Mouse (Mus musculus) MEL (cell line): ENCODE data around the gene Rab13.

ENCODE experiments used
- CTCF ChIP-seq, 3 experiments: IDR thresholded peaks in 2 of 3; conservative IDR thresholded peaks in 1 of 3; 2 replicates each; pipeline ENCODE4 v1.5.1; 2011 to 2012; ENCODE audit warnings: low read length in 3 of 3, low read depth in 2 of 3, mild to moderate bottlenecking in 2 of 3, improper control_type of control experiment in 1 of 3, inconsistent platforms in 1 of 3, mixed read lengths in 1 of 3, moderate library complexity in 1 of 3; ENCODE audit not compliant: control insufficient read depth in 1 of 3, insufficient read depth in 1 of 3, poor library complexity in 1 of 3, severe bottlenecking in 1 of 3
- EP300 ChIP-seq, 2 experiments: IDR thresholded peaks; 2 replicates each; pipeline ENCODE4 v1.6.1; 2011; ENCODE audit warnings: improper control_type of control experiment in 2 of 2, low read length in 2 of 2, low read depth in 1 of 2, mild to moderate bottlenecking in 1 of 2
- GATA1 ChIP-seq: IDR thresholded peaks from 2 replicates; pipeline ENCODE4 v1.6.1; 2011; ENCODE audit warnings: low read depth, low read length, improper control_type of control experiment
- HCFC1 ChIP-seq: IDR thresholded peaks from 2 replicates; pipeline ENCODE4 v1.6.1; 2012; ENCODE audit warnings: low read depth, mild to moderate bottlenecking, inconsistent platforms, low read length, improper control_type of control experiment, moderate library complexity
- MYB ChIP-seq: IDR thresholded peaks from 2 replicates; pipeline ENCODE4 v1.6.1; 2011; ENCODE audit warnings: mild to moderate bottlenecking, low read depth, low read length, improper control_type of control experiment
- POLR2A ChIP-seq, 2 experiments: IDR thresholded peaks; 2 replicates each; pipeline ENCODE4 v1.6.1; 2011 to 2012; ENCODE audit warnings: low read length in 2 of 2, mild to moderate bottlenecking in 2 of 2, control low read depth in 1 of 2, improper control_type of control experiment in 1 of 2, low read depth in 1 of 2, moderate library complexity in 1 of 2; ENCODE audit not compliant: control insufficient read depth in 1 of 2, insufficient read depth in 1 of 2, poor library complexity in 1 of 2
- RCOR1 ChIP-seq: IDR thresholded peaks from 2 replicates; pipeline ENCODE4 v1.6.1; 2012; ENCODE audit warnings: low read depth, mild to moderate bottlenecking, inconsistent platforms, low read length, improper control_type of control experiment
- SMC3 ChIP-seq: IDR thresholded peaks from 2 replicates; pipeline ENCODE4 v1.6.1; 2011; ENCODE audit warnings: low read depth, low read length, improper control_type of control experiment
- TCF12 ChIP-seq: IDR thresholded peaks from 2 replicates; pipeline ENCODE4 v1.6.1; 2014; ENCODE audit warnings: low read depth, mild to moderate bottlenecking, inconsistent platforms, low read length, improper control_type of control experiment, moderate library complexity
- USF1 ChIP-seq: IDR thresholded peaks from 2 replicates; pipeline ENCODE4 v1.6.1; 2014; ENCODE audit warnings: low read depth, mild to moderate bottlenecking, inconsistent platforms, low read length, improper control_type of control experiment, moderate library complexity
- ZKSCAN1 ChIP-seq: IDR thresholded peaks from 2 replicates; pipeline ENCODE4 v1.6.1; 2012; ENCODE audit warnings: low read depth, mild to moderate bottlenecking, inconsistent platforms, low read length, improper control_type of control experiment, moderate library complexity

DNA sequence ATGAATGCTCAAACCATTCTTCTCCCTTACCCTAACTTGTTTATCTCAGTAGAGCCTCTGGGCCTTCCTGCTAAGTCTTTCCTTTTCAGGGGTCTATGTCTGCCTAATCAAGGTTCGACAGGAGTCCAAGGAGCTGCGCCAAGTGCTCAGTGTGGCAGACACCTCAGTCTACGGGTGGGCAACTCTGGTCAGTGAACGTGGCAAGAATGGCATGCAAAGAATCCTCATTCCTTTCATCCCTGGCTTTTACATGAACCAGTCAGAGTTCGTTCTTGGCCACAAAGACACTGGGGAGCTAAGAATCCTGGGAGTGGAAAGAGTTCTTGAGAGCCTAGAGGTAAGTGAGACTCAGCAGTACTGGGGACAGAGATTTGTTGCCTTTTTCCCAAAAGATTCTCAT, 9.9 kb upstream of the Rab13 start:
- no peak for TF ChIP-seq TCF12
- no peak for TF ChIP-seq CTCF (IDR thresholded peaks at IDR 0.05 in 2 of 3, conservative IDR thresholded peaks at IDR 0.05 in 1 of 3; ENCODE audit: control insufficient read depth in 1 of 3, insufficient read depth in 1 of 3, low read depth in 2 of 3, low read length in 3 of 3, poor library complexity in 1 of 3, severe bottlenecking in 1 of 3)
- no peak for TF ChIP-seq USF1
- TF ChIP-seq HCFC1, result no peak
- no peak for TF ChIP-seq POLR2A (IDR thresholded peaks at IDR 0.05; ENCODE audit: control insufficient read depth in 1 of 2, insufficient read depth in 1 of 2, low read depth in 1 of 2, low read length in 2 of 2, poor library complexity in 1 of 2)
- no peak for TF ChIP-seq GATA1
- TF ChIP-seq EP300 (IDR thresholded peaks at IDR 0.05; ENCODE audit: low read depth in 1 of 2, low read length in 2 of 2), result no peak
- TF ChIP-seq RCOR1, result no peak
- TF ChIP-seq SMC3, result no peak
- no peak for TF ChIP-seq MYB
- no peak for TF ChIP-seq ZKSCAN1
